Mouse (Mus musculus): Measurements from ENCODE around the gene Notch2. TPM values are rescaled to one million over a fixed set of nuclear protein-coding genes. Genes with fewer than 3 reads are reported as not detected.

Notch2 gene
- polyA plus RNA-seq (2015; fragmentation: Nextera tagmentation; extraction: Ambion mirVana): 33.1 and 33.8 TPM in 2 replicates

DNA sequence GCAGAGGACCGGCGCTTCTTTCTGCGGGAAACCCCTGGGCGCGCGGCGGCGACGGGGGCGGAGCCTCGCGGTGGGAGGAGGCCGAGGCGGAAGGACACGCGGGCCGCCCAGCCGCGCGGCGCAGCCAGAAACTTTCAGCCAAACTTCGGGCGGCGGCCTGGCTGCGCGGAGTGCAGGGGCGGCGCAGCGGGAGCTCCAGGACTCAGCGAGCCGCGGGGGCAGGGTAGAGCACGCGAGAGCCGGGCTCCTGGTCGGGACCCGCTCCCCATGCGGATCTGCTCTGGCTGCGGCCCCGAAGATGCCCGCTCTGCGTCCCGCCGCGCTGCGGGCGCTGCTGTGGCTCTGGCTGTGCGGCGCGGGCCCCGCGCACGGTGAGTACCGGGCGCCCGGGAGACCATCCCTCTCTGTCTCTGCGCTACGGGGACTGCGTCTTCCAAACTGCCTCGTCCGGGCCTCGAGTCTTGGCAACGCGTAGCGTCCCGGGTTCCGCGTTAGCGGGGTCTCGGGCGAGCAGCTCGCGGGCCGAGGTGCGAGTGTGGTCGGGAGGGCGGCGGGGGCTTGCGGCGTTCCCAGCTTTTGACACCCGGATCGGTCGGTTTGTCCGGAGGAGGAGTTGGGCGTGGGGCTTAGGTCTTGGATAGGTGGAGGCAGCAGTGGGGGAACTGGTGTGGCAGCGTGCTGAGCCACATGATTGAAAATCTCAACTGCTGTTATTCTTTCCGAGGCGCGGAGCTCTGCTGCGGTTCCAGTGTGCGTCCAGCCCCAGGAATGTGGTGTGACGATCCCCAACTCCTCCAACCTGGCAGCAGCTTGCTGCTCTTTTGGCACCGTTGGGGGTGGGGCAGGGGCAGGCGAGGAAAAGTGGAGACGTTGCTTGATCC is at the start of gene Notch2:
Notch2 (plus strand) TSS at position 127 of the 881 bp plus-strand sequence.
- under 1% methylated on average over 95 of the region's 95 CpGs for WGBS

DNA sequence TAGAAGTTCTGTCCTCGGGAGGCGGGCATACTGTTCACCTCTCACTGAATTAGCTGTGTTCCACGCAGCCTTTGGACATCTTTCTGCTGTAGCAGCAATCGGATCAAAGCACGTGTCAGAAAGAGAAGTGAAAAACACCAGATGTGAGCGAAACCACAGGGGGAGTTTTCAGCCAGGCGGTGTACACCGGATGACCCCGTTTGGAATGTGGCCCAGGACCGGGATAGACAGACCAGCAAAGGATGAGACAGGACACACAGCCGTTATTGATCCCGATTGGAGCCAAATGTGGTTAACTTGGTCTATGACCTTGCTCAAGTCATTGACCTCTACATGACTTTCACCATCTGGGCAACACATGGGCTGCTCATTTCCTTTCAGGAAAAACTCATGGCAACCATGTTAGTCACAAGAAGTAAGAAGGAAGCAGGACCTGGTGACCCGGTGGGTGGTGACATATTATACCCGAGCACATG is 48.4 kb upstream of the Notch2 start:
- no peak for ATAC-seq (replicated peaks; ENCODE audit: low FRiP score)
- Histone ChIP-seq H3K4me1 (peaks cover 23% of the 10 kb centered on the region), H3K27ac (no peak overlapping the region), H3K36me3 (no peaks in the 10 kb centered on the region), H3K4me2 (no peak overlapping the region), H3K9ac (no peak overlapping the region), H3K9me3 (replicated peaks) (no peaks in the 10 kb centered on the region), H3K4me3 (replicated peaks) (no peak overlapping the region), H3K27me3 (no peaks in the 10 kb centered on the region)
- WGBS: 53% methylated on average over 14 of the region's 14 CpGs

More for the DNA sequence above, at the start of gene Notch2:
- Histone ChIP-seq H3K9me3 (replicated peaks) (no peaks in the 10 kb centered on the region), H3K4me3 (replicated peaks) (peak within 1 kb of the TSS; percentile 97), H3K4me1 (peaks cover 47% of the 10 kb centered on the region), H3K27me3 (no peaks in the 10 kb centered on the region), H3K36me3 (no peaks in the 10 kb centered on the region), H3K9ac (peak within 1 kb of the TSS; percentile 99), H3K4me2 (peak within 1 kb of the TSS; percentile 64), H3K27ac (peak within 1 kb of the TSS; percentile 97)
- ATAC-seq (replicated peaks; ENCODE audit: low FRiP score): peak; percentile 91

DNA sequence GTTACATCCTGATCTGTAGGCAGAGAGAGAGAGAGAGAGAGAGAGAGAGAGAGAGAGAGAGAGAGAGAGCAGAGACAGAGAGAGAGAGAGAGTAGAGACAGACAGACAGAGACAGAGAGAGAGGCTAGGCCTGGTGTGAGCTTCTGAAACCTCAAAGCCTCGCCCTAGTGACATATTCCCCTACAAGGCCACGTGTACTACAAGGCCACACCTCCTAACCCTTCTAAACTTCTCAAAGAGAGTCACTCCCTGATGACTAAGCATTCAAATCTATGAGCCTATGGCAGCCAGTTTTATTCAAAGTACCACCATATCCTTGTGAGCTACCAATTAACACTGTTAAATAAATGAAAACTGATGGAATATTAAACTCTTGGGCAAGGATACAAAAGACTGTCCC is 45.7 kb upstream of the Notch2 start:
- Histone ChIP-seq H3K4me2 (no peak overlapping the region), H3K4me1 (peaks cover 30% of the 10 kb centered on the region), H3K9ac (no peak overlapping the region), H3K36me3 (no peaks in the 10 kb centered on the region), H3K4me3 (replicated peaks) (no peak overlapping the region), H3K9me3 (replicated peaks) (no peaks in the 10 kb centered on the region), H3K27ac (no peak overlapping the region), H3K27me3 (no peaks in the 10 kb centered on the region; the same call in 1 of the 2 replicates)
- 60% methylated on average over 2 of the region's 2 CpGs for WGBS
- no peak for ATAC-seq (replicated peaks; ENCODE audit: low FRiP score)

DNA sequence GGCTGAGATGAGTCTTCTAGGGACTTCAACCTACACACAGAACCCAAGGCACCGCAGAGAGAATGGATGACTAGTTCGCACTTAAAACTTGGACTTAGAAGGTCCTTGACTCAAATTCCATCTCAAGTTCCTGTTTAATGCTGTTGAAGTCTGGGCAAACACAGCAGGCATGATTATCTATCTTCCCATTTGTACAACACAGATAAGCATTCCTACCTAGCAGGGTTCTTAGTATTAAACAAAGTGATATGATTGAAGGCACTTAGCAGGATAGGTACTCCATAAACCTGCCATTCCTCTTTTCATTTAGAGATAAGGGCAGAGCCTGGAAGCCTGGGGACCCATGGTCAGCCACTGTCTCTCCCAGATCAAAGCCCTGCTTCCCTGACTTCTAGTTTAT is 45.1 kb upstream of the Notch2 start:
- no peaks in the 10 kb centered on the region for H3K9me3 ChIP-seq (replicated peaks)
- no peak overlapping the region for H3K9ac ChIP-seq
- no peak overlapping the region for H3K4me3 ChIP-seq (replicated peaks)
- H3K4me2 ChIP-seq: no peak overlapping the region
- H3K27me3 ChIP-seq: no peaks in the 10 kb centered on the region; the same call in 1 of the 2 replicates
- no peaks in the 10 kb centered on the region for H3K36me3 ChIP-seq
- no peak overlapping the region for H3K27ac ChIP-seq
- WGBS: 83% methylated on average over 2 of the region's 2 CpGs
- peaks cover 34% of the 10 kb centered on the region for H3K4me1 ChIP-seq
- ATAC-seq (replicated peaks; ENCODE audit: low FRiP score): no peak

DNA sequence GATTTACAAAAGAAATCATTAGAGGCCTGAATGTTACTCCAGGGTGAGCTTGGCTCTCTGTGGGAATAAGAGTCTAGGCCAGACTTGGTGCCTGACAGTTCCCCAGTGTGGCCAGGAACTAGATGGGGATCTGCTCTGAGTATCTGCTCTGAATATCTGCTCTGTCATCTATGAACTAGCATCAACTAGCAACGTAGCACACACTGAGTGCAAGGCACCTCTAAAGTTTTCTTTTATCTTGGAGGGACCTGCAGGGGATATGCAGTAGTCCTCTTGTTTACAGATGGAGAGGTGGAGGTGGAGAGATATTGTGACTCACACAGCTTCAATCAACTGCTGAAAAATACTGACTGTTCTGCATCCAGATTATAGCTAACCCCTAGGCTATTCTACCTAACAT is 44.3 kb upstream of the Notch2 start:
- Histone ChIP-seq H3K27ac (no peak overlapping the region), H3K4me2 (no peak overlapping the region), H3K27me3 (no peaks in the 10 kb centered on the region; the same call in 1 of the 2 replicates), H3K4me1 (peaks cover 35% of the 10 kb centered on the region), H3K9me3 (replicated peaks) (no peaks in the 10 kb centered on the region), H3K4me3 (replicated peaks) (no peak overlapping the region), H3K36me3 (no peaks in the 10 kb centered on the region), H3K9ac (no peak overlapping the region)
- no peak for ATAC-seq (replicated peaks; ENCODE audit: low FRiP score)
- WGBS: 69% methylated on average over 1 of the region's 1 CpGs

DNA sequence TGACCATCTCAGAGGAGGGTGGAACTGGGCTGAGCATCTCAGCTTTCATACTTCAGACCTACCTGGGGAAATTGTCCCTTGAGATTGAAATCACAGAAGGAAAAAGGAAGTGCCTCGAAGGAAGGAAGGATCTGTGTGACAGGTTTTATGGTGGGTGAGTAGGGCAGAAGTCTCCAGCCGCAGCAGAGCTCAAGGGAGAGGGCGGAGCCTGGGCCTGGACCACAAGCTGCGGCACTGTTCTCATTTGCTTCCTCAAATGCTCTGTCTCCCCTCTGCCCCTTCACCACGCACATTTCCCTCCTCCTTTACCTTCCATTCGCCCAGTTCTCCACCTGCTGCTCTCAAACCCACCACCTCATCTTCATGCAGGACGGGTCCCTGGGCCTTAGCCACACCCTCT is 42.2 kb upstream of the Notch2 start:
- H3K4me1 ChIP-seq: peaks cover 31% of the 10 kb centered on the region
- ATAC-seq (replicated peaks; ENCODE audit: low FRiP score): peak; percentile 53; the same call in 1 of the 2 replicates
- H3K9me3 ChIP-seq (replicated peaks): no peaks in the 10 kb centered on the region
- H3K27me3 ChIP-seq: no peaks in the 10 kb centered on the region; the same call in 1 of the 2 replicates
- no peaks in the 10 kb centered on the region for H3K36me3 ChIP-seq
- H3K4me2 ChIP-seq: peak overlapping the region; percentile 35
- H3K27ac ChIP-seq: peak overlapping the region; percentile 71; the same call in 1 of the 2 replicates
- no peak overlapping the region for H3K9ac ChIP-seq
- 12% methylated on average over 7 of the region's 7 CpGs for WGBS
- no peak overlapping the region for H3K4me3 ChIP-seq (replicated peaks)

DNA sequence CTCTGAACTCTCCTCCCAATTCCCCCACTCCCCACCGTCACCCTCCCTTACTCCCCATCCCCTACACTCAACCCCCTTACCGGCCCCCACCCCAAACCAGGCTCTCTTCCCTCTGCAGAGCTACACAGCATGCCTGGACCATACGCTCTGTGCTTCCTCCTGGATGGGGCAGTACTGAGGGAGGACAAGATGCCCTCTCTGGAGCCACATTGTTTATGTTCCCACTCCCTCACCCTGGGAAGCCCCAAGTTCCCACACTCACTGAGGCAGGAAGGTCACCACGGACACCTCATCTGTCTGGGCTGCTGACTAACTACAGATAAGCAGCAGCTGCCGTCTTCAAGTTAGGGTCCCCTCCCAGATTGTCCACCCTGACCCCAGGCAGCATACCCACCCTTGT is 41.1 kb upstream of the Notch2 start:
- H3K36me3 ChIP-seq: no peaks in the 10 kb centered on the region
- H3K9me3 ChIP-seq (replicated peaks): no peaks in the 10 kb centered on the region
- no peak overlapping the region for H3K4me3 ChIP-seq (replicated peaks)
- 29% methylated on average over 5 of the region's 5 CpGs for WGBS
- peak overlapping the region; percentile 71; the same call in 1 of the 2 replicates for H3K27ac ChIP-seq
- no peak overlapping the region for H3K9ac ChIP-seq
- H3K27me3 ChIP-seq: no peaks in the 10 kb centered on the region; the same call in 1 of the 2 replicates
- H3K4me2 ChIP-seq: no peak overlapping the region
- H3K4me1 ChIP-seq: peaks cover 33% of the 10 kb centered on the region
- ATAC-seq (replicated peaks; ENCODE audit: low FRiP score): peak; percentile 88

DNA sequence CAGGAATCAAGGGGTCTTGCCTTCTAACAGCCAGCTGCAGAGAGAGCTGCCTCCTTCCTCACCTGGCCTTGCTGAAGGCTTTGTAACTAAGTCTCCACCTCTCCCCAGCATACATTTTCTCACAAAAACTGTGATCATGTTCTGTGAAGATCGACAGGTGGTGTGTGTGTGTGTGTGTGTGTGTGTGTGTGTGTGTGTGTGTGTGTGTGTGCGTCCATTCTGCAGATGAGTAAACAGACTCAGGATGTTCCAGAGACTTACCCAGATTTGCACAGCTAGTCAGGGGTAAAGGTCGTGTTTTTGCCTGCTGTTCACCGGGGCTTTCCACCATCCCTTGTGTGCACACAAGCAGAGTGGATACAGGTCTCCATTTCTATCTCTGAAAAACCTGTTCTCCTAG is 40.6 kb upstream of the Notch2 start:
- Histone ChIP-seq H3K36me3 (no peaks in the 10 kb centered on the region), H3K9me3 (replicated peaks) (no peaks in the 10 kb centered on the region), H3K9ac (no peak overlapping the region), H3K27ac (peak overlapping the region; percentile 71), H3K4me1 (peaks cover 33% of the 10 kb centered on the region), H3K27me3 (no peaks in the 10 kb centered on the region; the same call in 1 of the 2 replicates), H3K4me3 (replicated peaks) (no peak overlapping the region), H3K4me2 (no peak overlapping the region)
- ATAC-seq (replicated peaks; ENCODE audit: low FRiP score): no peak
- 47% methylated on average over 4 of the region's 4 CpGs for WGBS

DNA sequence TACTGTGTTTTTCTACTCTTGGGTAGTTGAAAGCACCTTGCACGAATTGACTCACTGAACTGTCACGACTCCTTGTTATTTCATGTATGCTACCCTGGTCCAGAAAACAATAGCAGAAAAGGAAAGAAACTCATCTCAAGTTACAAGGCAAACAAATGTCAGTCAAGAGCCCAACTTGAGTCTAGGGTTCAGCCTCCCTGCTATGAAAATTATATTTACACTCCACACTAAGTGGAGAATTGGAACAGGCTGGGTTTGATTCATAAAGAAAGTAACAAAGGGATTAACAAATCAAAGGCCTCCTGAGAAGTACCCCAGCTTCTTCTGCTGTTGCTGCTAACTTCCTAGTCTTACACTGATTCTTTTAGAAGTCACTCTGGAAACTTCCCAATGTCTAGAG is 40.0 kb upstream of the Notch2 start:
- 17% methylated on average over 2 of the region's 2 CpGs for WGBS
- H3K27me3 ChIP-seq: no peaks in the 10 kb centered on the region; the same call in 1 of the 2 replicates
- peaks cover 33% of the 10 kb centered on the region for H3K4me1 ChIP-seq
- no peak overlapping the region for H3K9ac ChIP-seq
- no peak overlapping the region for H3K4me3 ChIP-seq (replicated peaks)
- H3K36me3 ChIP-seq: no peaks in the 10 kb centered on the region
- no peak overlapping the region for H3K4me2 ChIP-seq
- ATAC-seq (replicated peaks; ENCODE audit: low FRiP score): no peak
- peak overlapping the region; percentile 71; the same call in 1 of the 2 replicates for H3K27ac ChIP-seq
- H3K9me3 ChIP-seq (replicated peaks): no peaks in the 10 kb centered on the region

DNA sequence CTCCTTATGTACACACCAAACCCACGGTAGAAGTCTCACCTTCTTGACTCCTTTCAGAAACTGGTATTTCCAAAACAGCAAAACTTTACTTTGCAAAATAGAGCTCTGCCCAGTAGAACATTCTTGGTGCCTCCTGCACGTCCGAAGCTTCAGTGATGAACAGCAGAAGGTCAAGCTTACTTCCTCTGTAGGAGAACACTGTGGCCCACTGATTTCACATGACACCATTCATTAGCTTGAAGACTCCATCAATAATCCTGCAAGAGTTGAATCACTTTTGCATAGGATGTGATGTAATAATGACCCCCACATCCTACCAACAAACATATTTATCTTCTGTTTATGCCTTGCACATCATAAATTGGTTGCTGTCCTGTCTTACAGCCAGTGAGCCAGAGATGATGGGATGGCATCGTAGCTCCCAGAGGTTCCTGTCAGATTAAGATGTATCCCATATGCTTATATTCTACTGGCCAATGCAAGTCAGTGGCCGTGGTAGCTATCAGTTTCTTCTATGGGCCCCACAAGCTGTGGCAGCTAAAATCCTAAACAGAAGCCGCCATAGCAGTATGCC is 39.0 kb upstream of the Notch2 start:
- peaks cover 33% of the 10 kb centered on the region for H3K4me1 ChIP-seq
- H3K9ac ChIP-seq: no peak overlapping the region
- no peak for ATAC-seq (replicated peaks; ENCODE audit: low FRiP score)
- no peak overlapping the region for H3K4me3 ChIP-seq (replicated peaks)
- no peak overlapping the region for H3K4me2 ChIP-seq
- 56% methylated on average over 6 of the region's 6 CpGs for WGBS
- H3K36me3 ChIP-seq: no peaks in the 10 kb centered on the region
- no peaks in the 10 kb centered on the region for H3K9me3 ChIP-seq (replicated peaks)
- no peak overlapping the region for H3K27ac ChIP-seq
- no peaks in the 10 kb centered on the region; the same call in 1 of the 2 replicates for H3K27me3 ChIP-seq

DNA sequence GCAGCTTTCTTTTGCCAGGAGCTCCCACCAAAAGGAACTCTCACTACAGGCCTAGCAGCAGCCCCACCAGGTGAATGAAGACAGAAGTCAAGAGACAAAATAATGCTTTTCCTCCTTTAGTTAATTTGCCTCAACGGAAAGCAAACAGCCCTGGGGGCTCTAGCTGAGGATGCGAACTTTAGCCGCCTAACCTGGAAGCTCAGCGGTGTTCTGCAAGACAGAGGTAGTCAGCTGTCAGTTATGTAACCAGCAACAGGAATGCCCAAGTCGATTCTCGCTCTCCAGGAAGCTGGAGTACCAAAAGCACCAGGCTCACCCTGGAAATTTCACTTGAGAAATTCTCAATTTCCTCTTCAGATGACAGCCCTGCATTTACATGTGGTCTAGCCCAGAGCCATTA is 36.6 kb upstream of the Notch2 start:
- no peak overlapping the region for H3K4me3 ChIP-seq (replicated peaks)
- peaks cover 23% of the 10 kb centered on the region for H3K4me1 ChIP-seq
- H3K9me3 ChIP-seq (replicated peaks): no peaks in the 10 kb centered on the region
- H3K27ac ChIP-seq: no peak overlapping the region
- WGBS: 78% methylated on average over 6 of the region's 6 CpGs
- no peak for ATAC-seq (replicated peaks; ENCODE audit: low FRiP score)
- no peak overlapping the region for H3K4me2 ChIP-seq
- no peaks in the 10 kb centered on the region for H3K27me3 ChIP-seq
- no peaks in the 10 kb centered on the region for H3K36me3 ChIP-seq
- no peak overlapping the region for H3K9ac ChIP-seq

DNA sequence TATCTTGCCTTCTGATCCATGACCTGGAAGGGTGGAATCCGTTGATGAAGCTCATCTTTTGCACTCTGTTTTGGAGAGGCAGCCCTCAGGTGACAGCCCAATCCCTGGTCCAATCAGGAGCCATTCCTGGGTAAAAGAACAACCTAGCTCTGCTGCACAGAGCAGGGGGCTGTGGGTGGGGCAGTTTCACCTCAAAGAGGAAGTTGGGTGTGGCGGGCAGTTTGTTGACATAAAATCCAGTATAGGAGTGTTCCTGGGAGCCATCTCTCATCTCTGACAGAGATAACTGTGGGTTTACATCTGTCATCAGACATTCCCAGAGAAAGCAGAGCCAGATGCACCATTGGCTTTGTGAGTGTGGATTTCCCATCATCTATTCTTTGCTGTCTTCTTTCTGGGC is 34.6 kb upstream of the Notch2 start:
- Histone ChIP-seq H3K9me3 (replicated peaks) (no peaks in the 10 kb centered on the region), H3K9ac (no peak overlapping the region), H3K4me3 (replicated peaks) (no peak overlapping the region), H3K4me2 (no peak overlapping the region), H3K27me3 (no peaks in the 10 kb centered on the region), H3K27ac (no peak overlapping the region), H3K4me1 (0 out of 2 replicates have a peak, but pooled peaks cover 5% of the 10 kb centered on the region), H3K36me3 (no peaks in the 10 kb centered on the region)
- no peak for ATAC-seq (replicated peaks; ENCODE audit: low FRiP score)
- 85% methylated on average over 2 of the region's 2 CpGs for WGBS

Measured in kidney, embryonic 15.5 days (tissue).